Mouse (Mus musculus) left cerebral cortex, postnatal 36 days (tissue): ENCODE data around the gene 1700029F12Rik. TPM values are rescaled to one million over a fixed set of nuclear protein-coding genes. Genes with fewer than 3 reads are reported as not detected.
"Not testable (repeated sequence)": the region's sequence is repeated elsewhere in the genome, so short reads cannot be mapped to it uniquely, and the experiment has no call there.

ENCODE experiments used
- DNase-seq, 2 experiments: peaks; one replicate each; pipeline ENCODE4 v3.0.0; 2021 to 2022; ENCODE audit warnings: low spot score in 2 of 2, mixed read lengths in 1 of 2
- intact Hi-C: fragments of 180-260 bp; cut with DNase I; formaldehyde crosslinking; loops from one replicate; pipeline ENCODE4 v1.15.1; 2025
- total RNA-seq, 2 experiments: library from RNA; stranded (reverse); gene quantifications; 2 replicates each; pipeline ENCODE4 v1.2.3; 2021

The 1700029F12Rik gene
- not detected for total RNA-seq

GRCm38 (mm10) chr13:97034262-97034661, at the start of gene 1700029F12Rik:
Gene 1700029F12Rik (minus strand): TSS chr13:97034362.
- intact Hi-C loops: no loop called here
- DNase-seq: no peak

- intact Hi-C loops: no loop called here
Observed at GRCm38 (mm10) chr13:97082432-97082831, 48.3 kb upstream of the 1700029F12Rik start.

GRCm38 (mm10) chr13:97080615-97081014, 46.5 kb upstream of the 1700029F12Rik start:
- intact Hi-C loops: no loop called here
- no peak for DNase-seq

More at GRCm38 (mm10) chr13:97082432-97082831, 48.3 kb upstream of the 1700029F12Rik start:
- DNase-seq: no peak

- intact Hi-C loops: no loop called here
- no peak for DNase-seq
Observed at GRCm38 (mm10) chr13:97080201-97080600, 46.0 kb upstream of the 1700029F12Rik start.

- no peak for DNase-seq
- intact Hi-C loops: no loop called here
Observed at GRCm38 (mm10) chr13:97077556-97077955, 43.4 kb upstream of the 1700029F12Rik start.

- intact Hi-C loops: no loop called here
Observed at GRCm38 (mm10) chr13:97073497-97073896, 39.3 kb upstream of the 1700029F12Rik start.

GRCm38 (mm10) chr13:97071626-97072241, 37.6 kb upstream of the 1700029F12Rik start:
- intact Hi-C loops: no loop called here
- DNase-seq: peak; percentile 56 to 74

More at GRCm38 (mm10) chr13:97073497-97073896, 39.3 kb upstream of the 1700029F12Rik start:
- no peak for DNase-seq

GRCm38 (mm10) chr13:97070931-97071625, 36.9 kb upstream of the 1700029F12Rik start:
- intact Hi-C loops: no loop called here
- DNase-seq: peak; percentile 27 to 63

GRCm38 (mm10) chr13:97068151-97068550, 34.0 kb upstream of the 1700029F12Rik start:
- DNase-seq: no peak
- intact Hi-C loops: no loop called here

GRCm38 (mm10) chr13:97067691-97068090, 33.5 kb upstream of the 1700029F12Rik start:
- intact Hi-C loops: no loop called here
- no peak for DNase-seq

- no peak for DNase-seq
- intact Hi-C loops: no loop called here
Observed at GRCm38 (mm10) chr13:97066649-97067550, 32.7 kb upstream of the 1700029F12Rik start, which contains the start of gene Fam169a. Gene Fam169a (plus strand): TSS chr13:97067286.

- DNase-seq, intact Hi-C loops: not testable (repeated sequence)
Observed at GRCm38 (mm10) chr13:97064844-97065621, 30.9 kb upstream of the 1700029F12Rik start.

- no peak for DNase-seq
- intact Hi-C loops: no loop called here
Observed at GRCm38 (mm10) chr13:97064413-97064812, 30.3 kb upstream of the 1700029F12Rik start.

GRCm38 (mm10) chr13:97063431-97063830, 29.3 kb upstream of the 1700029F12Rik start:
- intact Hi-C loops: no loop called here
- DNase-seq: no peak

- intact Hi-C loops: no loop called here
- DNase-seq: no peak
Observed at GRCm38 (mm10) chr13:97062151-97062550, 28.0 kb upstream of the 1700029F12Rik start.

- intact Hi-C loops: no loop called here
- no peak for DNase-seq
Observed at GRCm38 (mm10) chr13:97060331-97060730, 26.2 kb upstream of the 1700029F12Rik start.

- DNase-seq: no peak
- intact Hi-C loops: loop anchor here (10.0 kb wide), 2 partner anchors 205 to 325 kb away; no protein-coding TSS in a partner anchor
Observed at GRCm38 (mm10) chr13:97059746-97060145, 25.6 kb upstream of the 1700029F12Rik start.

GRCm38 (mm10) chr13:97057817-97058216, 23.7 kb upstream of the 1700029F12Rik start:
- no peak for DNase-seq
- intact Hi-C loops: loop anchor here (10.0 kb wide), 2 partner anchors 203 to 323 kb away; no protein-coding TSS in a partner anchor

- DNase-seq: no peak
- intact Hi-C loops: loop anchor here (10.0 kb wide), 2 partner anchors 199 to 319 kb away; no protein-coding TSS in a partner anchor
Observed at GRCm38 (mm10) chr13:97053844-97054243, 19.7 kb upstream of the 1700029F12Rik start.
